Mouse (Mus musculus) c-Kit-positive CD71-negative TER-119-negative erythroid progenitor cells, embryonic 14.5 days (primary cell): Measurements from ENCODE around the gene Zfp248.
A peak's percentile ranks its signal among the peaks of the same experiment; 100 is the strongest.

ENCODE experiments used
- DNase-seq: peaks from one replicate; pipeline ENCODE4 v3.0.0-alpha.2; 2013; ENCODE audit warnings: low read depth

The Zfp248 gene

DNA sequence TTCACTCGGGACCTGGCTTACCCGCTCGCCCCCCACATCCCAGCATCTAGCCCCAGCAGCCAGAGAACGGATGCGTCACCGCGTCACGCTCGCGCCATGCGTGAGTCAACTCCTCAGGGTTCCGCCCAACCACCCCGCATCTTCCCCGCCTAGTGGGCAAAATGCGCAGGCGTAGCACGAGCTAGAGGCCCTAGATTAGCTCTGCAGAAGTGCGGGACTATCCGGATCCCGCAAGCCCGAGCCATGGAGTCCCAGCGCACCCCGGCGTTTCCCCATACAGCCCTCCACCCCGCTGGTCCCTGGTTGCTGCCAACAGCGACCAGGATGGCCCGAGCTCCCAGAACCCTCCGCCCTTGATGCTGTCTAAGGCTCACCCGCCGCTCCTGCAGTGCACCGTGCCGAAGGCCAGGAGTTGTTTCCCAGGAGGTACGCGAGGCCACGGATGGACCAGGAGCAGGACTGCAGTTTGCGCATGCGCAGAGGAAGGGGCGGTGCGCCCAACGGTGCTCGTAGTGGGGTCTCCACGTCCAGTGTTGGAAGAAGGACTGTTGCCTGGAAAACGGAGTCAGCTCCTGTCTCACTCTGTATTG, at the start of gene Zfp248:
TSS of gene Zfp248 (minus strand) at position 487 of the 590 bp plus-strand sequence.
- peak; percentile 65 for DNase-seq

DNA sequence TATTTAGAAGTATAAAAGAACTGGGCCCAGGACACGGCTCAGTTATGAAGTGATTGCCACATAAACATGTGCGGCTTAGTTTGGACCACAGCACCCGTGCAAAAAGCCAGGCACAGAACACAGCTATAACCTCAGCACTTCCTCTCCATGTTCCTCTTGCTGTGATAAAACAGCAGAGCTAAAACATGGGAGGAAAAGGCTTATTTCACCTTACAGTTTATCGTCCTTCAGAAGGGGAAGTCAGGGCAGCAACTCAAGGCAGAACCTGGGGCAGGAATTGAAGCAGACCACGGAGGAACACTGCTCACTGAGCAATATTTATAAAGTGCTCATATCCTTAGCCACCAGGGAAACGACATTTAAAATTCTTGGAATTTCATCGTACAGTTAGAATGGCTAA, 43.7 kb upstream of the Zfp248 start:
- no peak for DNase-seq

DNA sequence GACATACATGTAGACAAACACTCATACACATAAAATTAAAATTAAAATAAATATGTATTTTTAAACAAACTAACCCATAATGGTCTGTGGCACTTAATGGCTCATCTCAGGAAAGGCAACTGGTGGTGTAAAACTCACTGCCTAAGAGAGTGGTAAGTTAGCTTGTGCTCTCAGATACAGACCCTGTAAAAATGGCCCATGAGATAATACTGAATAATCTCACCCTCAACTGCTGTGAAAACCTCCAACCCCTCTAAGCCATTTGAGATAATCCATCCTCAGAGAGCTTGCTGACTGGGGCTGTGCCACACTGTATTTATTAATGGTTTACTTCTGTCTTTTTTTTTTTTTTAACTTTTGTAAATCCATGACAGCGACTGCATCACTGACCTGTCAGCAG, 26.8 kb upstream of the Zfp248 start:
- no peak for DNase-seq

DNA sequence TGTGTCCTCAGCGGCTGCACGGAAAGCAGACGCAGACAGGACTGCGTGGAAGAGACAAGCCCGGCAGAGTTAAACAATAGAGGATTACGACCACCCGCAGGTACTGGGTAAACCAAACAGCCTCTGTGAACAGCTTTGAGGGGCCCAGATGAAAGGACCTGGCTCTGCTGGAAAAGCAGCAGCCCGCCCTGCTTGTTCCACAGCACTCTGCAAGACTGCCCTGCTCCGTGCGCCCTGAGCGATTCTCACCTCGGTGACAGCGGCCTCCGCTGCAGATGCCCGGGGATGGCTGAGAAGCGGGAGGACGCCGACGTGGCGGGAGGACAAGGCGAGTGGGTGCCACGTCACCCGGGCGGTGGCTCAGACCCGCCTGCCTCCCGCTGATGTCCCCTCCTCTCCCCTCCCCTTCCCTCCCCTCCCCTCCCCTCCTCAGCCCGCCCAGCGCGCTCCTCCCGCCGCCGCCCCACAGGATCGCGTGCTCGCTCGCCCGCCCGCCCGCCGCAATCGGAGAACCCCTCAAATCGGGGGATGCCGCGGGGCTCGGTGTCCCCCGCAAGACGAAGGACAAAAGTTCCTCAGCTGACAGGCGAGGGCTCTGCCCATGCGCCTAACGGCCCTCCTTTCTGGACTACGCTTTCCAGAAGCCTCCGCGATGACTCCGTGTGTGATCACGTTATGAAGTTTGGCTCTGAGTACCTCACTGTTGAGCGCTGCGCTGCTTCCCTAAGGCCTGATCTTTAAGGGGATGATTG, 23.8 kb upstream of the Zfp248 start, which contains the start of gene Zfp9:
TSS of gene Zfp9 (minus strand) at position 364 of the 752 bp plus-strand sequence.
- DNase-seq = peak; percentile 24

DNA sequence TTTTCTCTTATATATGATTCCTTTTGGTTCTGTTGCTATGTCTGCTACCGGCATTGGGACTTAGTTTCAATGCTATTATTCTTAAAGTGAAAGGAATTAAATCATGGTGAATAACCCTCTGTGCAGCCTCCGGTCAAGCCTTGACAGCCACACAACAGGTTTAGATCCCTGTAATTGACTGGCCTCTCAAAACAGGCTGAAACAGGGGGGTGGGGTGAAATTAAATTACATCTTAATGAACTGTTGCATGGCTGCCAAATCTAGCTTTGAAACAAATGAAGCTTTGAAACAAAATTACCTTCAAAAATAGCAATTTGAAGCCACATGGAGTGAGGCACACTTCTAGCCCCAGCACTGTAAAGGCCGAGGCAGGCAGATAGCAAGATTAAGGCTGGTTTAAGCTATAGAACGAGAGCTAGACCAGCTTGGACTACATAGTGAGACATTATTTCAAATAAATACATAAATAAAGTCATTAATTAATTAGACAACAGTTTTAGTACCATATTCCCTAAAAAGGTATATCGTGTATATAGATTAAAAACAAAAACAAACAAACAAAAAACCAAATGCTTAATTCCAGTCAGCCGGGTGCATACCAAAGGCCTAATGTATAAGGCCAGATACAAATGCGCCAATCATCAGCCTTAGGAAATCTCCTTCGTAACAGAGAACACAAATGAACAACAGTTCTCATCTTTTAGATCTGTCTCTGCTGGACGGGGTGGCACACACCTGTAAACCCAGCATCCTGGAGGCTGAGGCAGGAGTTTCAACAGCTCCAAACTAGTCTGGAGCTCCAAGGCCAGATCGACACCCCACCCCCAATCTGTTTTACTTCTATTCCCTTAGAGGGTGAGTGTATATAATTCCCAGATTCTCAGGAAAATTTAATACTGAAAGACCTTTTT, 22.8 kb upstream of the Zfp248 start:
- DNase-seq = no peak

DNA sequence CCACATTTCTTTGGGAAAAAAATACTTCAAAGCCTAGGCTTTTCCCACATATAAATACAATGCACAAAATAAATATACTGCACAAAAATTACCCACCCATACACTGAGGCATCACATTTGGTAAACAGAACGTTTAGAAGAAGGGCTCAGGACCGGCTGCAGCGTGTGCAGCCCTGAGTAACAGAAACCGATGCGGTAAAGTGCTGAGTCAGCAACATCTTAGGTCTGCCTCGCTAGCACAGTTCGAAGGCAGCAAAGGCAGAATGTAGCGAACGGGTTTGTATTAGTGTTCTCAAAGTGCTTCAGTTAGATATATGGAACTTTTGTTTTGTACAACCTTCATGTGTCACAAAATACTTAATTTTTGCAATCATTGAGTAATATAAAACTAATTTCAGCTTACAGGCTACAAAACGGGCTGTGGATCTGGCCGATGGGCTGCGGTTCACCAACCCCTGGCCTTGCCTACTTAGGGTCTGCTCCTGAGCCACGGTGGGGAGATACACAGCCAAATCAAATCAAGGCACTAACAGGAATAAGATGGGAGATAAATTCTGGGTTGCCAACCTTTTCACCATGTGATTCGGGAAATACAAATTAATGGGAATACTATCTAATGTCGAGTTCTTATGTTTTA, 6.9 kb upstream of the Zfp248 start:
- no peak for DNase-seq

DNA sequence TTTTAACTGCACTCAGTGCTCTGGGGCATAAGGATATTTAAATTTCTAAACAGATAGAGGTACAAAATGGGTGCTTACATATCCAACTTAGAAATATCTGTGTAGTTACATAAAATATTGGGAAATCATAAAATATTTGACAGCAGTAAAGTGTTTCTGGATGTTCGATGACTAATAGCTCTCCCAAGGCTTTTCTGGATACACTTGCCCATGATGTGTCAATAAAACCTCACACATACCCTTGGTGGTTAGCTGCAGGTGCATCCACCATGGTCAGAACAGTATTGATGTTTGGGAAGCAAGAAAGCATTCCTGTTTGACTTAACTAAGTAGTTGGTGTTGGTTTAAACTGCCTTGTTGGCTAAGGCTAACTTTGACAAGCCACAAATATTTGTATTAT, 2.4 kb upstream of the Zfp248 start:
- no peak for DNase-seq

DNA sequence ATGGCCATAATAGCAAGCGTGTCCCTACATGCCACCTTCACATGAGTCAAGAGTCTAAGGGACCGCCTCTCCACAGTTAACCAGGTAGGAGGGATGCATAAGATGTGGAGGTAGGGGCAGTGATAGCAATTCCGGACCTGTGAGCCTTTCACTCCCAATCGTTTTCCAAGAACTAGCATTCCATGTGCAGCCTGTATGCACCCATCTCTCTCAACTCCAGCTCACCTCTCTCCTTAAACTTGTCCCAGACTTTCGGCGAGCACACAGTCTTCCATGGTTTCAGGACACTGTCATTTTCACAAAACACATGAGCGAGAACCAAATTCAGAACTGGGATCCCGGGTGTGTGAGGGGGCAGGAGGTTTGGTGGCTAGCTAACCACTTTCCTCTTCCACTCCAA, 876 bp downstream of the Zfp248 start:
- no peak for DNase-seq

DNA sequence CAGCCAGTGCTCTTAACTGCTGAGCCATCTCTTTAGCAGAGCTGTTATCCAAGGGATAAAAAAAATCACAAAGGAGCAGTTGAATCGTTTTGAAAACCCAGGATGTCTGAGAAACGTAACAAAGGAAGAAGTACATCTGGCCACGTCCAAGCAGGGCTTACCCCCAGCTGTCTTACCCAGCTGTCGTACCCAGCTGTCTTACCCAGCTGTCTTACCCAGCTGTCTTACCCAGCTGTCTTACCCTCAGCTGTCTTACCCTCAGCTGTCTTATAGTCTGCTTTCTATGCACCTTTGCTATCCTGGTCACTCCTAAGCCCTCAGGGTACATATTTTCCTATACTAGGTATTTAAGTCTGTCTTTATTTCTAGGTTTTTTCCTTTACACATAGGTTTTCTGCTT, 23.8 kb downstream of the Zfp248 start:
- DNase-seq = no peak

DNA sequence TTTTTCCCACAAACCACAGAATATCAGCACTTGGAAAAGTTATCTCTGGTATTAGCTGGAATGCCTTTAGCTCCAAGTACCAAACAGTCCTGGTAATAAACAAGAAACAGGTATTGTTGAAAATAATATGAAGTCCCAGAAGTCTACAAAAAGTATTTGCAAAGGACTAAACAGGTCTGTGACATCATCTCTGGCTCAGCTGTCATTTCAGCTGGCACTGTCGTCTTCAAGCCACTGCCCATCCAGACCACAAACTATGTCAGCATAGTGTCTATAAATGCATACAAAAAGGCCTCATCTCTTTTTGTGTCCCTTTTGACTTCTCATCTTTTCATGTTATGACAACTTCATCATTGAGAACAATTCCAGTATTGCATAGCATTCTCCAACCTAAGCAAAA, 28.7 kb downstream of the Zfp248 start:
- no peak for DNase-seq

DNA sequence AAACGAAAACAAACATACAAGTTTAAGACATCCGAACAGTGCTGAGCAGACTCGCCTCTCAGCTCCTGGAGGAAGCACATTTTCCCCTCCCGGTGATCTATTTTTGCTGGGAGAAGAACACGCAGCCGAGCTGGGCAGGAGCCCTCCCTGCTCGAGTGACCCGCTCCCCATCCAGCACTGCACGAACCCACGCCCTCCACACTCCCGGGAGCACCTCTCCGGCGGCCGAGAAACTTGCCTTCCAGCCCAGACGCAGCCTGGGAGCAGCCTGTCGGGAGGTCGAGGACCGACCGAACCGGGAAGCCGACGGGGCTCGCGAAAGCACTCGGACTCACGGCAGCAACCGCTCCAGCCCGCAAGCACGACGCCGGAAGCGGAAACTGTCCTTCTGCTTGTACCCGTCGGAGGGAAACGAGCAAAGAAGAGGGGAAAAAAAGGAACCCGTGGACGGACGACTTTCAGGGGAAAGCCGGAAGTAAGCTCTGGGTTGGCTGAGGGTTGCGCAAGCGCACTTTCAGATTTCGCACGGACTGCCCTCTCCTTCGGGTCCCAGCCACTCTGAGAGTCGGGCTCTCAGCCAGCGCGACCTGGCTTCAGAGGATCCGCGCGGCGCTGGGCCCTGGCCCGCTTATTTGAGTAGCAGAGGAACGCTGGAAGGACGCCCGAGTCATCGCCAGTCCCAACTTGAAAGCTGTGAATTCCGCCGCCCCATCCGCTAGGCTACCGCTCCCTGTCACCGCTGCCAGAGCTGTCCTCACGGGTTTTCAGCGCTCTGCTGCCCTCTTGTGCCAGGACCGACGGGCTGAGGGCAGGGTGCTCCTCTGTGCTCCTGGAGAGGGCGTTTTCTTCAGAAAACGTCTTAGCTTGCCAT, 36.0 kb downstream of the Zfp248 start, which contains the start of gene Bms1:
TSS of gene Bms1 (minus strand) at position 425 of the 871 bp plus-strand sequence.
- DNase-seq = peak; percentile 90

DNA sequence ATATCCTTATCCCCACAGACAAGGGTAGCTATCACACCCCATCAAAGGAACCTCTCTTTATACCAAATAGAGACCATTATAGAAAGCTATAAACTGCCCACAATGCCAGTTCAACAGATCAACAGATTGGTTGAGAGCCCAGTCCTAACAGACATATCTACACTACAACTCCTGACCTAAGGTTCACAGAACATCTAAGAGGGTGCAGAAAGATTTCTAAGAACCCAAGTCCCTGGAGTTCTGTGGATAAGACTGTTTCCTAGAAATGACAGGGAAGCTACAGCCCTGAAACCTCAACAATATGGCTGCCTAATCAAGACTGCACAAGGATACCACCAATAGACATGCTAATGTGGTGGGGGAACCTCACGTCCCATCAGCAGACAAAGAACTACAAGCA, 44.9 kb downstream of the Zfp248 start:
- no peak for DNase-seq

DNA sequence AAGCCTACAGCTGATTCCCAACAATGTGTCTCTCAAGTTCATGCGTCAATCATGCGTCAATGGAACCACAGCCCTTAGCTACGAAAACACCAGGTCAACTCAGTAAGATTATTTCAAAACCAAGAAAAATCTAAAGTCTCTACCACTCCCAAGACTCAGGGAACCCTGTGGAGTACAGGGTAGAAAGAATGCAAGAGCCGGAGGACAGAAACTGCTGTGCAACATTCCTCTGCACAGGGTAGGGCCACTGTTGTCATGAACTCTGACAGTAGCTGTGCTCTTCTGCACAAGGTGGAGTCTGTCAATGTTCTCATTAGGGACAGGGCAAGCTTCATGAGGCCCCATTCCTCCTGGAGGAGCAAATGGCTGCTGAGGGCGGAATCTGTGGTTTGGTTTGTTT, 46.8 kb downstream of the Zfp248 start:
- DNase-seq = no peak

DNA sequence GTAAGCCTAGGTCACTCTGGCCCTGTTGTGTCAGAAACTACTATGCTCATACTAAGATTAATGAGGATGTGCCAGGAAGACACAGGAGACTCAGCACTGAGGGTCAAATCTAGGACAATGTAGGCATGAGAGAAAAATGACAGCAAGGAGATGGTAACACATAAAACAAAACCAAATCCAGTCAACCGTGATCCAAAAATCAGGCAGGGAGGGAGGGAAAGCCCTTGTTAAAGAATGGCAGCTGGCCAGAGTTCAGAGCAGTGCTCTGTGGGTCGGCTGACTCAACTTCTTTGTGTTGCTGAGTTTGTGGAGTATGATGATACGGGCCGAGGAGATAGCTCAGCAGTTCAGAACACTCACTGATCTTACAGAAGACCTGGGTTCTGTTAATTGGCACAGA, 48.9 kb downstream of the Zfp248 start:
- DNase-seq = no peak

DNA sequence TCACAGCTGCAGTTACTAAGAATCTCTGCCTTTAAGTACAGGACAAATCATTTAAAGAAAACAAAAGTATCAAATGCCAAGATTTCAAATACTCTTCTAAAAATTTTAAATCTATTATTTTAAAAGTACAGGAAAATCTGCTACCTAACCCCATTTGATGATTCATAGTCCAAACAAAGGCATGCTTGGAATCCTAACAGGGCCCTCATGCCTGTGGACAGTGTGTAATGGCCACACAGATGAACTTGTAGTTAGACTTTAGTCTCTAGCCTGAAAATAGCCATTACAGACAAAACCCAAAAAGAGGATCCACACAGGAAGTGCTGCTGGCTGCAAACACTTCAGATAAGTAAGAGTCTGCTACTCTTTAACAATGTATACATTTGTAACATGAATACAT, 64.6 kb downstream of the Zfp248 start:
- DNase-seq = no peak

DNA sequence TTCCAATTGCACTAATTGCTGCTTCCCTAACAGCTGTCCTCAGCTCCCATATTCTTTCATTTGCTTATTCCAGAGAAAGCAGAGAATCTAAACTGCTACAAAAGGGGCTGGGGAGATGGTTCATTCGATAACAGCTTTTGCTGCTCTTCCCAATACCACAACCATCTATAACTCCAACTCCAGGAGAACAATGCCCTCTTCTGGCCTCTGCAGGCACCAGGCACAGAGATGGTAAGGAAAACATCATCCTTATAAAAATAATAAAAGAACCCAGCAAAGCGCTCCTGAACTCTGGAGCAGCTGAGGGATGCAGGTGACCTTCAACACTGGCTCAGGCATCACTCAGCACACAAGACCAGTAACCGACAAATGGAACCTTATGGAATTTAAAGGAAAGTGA, 69.4 kb downstream of the Zfp248 start:
- no peak for DNase-seq

DNA sequence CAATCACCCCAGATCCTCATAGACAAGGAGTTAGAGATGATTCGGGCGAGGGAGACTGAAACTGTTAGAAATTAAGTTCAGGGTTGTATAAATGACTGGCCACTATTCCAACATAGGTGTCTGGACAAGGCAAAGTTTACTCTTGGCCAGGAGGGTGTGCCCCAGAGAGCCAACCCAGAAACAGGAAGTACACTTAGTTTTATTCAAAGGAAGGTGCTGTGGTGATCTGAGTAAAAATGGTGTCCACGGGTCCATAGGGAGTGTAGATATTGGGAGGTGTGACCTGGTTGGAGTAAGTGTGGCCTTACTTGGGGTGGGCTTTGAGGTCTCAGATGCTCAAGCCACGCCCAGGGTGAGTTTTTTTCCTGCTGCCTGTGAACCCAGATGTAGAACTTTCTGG, 74.1 kb downstream of the Zfp248 start:
- no peak for DNase-seq

DNA sequence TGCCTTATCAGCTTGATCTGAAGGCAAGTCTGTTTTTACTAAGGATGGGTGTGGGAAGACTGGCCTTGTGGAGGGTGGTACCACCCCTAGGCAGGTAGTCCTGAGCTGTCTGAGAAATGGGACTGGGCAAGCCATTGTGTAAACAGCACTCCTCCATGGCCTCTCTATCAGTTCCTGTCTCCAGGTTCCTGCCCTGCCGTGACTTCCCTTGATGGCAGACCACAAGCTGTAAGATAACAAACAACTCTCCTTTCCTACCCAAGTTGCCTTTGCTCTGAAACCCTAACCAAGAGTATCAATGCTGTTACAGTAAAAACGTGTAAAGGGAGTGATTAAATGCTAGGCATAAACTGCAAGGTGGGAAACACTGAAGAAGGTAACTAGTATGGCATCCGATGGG, 74.7 kb downstream of the Zfp248 start:
- no peak for DNase-seq

DNA sequence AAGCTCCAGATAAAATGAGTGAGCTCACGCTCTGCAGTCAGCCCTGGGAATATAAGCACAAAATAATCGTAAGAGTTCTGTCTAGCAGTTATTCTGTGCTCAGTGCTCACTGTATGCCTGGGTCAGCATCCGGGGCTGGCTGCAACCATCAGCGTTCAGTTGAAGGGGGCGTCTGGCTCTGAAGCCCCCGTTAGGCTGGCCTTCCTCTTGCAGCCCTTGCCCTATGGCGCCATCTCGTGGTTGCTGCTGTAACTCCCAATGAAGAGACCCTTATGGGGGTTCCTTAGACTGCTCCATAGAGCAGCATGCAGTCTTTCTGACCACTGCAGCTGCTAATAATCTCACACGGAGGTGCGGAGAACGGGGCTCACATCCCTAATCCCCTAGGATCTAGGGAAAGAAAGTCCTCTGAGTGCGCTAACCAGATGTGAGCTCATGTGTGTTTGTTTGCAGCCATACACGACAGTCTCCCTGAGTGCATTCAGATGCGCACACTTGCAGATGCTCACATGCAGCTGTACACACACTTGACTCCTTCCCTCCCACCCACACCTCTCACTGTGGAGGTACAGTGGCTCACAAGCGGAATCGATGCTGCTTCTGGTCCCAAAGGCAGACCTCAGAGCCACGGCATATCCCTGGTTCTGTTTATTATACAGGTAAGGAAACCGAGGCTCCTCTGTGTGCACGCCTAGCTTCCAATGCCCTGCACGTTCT, 75.7 kb downstream of the Zfp248 start:
- peak; percentile 63 for DNase-seq

DNA sequence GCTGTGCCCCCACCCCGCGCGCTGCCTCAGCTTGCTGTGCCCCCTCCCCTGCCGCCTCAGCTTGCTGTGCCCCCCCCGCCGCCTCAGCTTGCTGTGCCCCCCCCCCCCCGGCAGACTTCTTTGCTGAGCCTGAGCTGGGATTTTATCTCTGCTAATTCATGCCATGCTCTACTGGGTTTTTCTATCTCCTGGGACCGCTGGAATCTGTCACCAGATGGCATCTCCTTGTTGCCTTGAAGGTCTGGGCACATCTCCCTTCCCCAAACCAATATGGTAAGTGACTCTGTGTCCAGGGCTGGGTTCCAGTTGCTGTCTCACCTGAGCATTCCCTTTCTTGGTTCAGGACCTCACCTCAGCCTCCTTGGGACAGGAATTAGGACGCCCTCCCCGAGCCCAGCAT, 77.7 kb downstream of the Zfp248 start:
- no peak for DNase-seq
